Mouse (Mus musculus) c-Kit-positive CD71-negative TER-119-negative erythroid progenitor cells, embryonic 14.5 days (primary cell): ENCODE measurements at regions not wholly inside any gene's neighbourhood (a gene's known extent, or its start where the extent isn't known, plus 50 kb on each side); places are given as distances from the start of the nearest gene placed in this dataset.

Experiments used
- DNase-seq: peaks from one replicate; pipeline ENCODE4 v3.0.0-alpha.2; 2013; ENCODE audit warnings: low read depth

DNA sequence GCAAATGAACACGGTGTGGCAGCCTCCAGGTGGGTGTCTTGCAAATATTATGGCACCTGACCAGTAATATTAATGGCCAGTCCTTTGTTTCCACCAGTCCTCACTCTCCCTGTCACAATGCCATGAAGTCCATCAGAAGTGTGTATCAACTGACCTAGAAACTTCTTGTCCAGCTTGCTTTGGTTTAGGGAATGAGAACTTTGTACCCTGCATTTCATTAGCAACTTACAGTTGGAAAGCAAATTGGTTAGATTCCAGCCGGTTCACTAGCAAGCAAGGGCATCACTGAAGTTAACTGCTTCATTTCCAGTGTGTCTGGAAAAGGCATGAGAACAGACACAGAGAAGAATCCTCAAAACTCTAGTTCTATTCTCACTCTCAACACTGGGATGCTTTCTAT is 178.1 kb upstream of the Lyplal1 start:
- DNase-seq, result no peak

DNA sequence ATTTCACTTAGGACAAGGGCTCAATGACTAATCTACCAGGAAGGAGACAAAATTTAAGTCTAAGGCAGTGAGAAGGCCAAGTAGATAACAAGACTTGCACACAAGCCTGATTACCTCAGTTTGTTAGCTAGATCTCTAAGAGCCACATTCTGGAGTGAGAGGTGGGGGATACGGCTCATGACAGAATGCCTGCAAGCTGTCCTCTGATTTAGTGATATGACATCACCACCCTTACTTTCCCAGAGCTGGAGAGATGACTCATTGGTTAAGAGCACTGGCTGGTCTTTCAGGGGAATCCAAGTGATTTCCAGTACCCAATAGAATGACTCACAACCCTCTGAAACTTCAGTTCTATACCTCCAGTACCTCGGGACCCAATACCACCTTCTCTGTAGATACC is 177.5 kb upstream of the Lyplal1 start:
- no peak for DNase-seq

DNA sequence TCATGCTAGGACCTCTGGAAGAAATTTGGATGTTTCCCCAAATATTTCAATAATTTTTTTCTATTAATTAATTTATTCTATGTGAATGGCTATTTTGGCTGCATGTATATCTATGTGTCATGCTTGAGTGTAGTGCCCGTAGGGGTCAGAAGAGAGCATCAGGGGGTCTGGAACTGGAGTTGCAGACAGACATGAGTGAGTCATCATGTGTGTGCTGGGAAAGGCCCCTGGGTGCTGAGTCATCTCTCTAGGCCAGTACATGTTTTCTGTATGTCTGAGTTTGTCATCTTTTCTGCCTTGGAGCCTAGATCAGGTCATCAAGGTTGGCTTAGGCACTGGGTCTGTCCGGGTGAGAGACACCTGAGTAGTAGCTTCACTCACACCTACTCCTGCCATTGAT is 172.0 kb upstream of the Lyplal1 start:
- peak; percentile 35 for DNase-seq

DNA sequence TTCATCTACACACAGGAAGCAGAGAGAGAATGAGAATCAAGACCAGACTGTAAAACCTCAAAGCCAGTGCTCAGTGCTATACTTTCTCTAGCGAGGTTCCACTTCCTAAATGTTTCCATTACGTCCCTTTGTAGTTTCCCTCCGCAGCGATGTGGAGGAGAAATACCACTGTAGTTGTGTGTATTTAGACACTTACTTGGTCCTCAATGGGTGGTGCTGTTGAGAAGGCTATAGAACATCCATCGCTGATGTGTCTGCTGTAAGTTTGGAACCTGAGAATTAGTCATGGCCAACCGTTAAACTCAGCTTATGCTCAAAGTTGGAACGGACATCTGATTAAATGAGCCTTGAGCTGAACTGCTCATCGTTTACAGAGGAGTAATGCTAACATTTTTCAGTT is 170.7 kb upstream of the Lyplal1 start:
- DNase-seq, result no peak

DNA sequence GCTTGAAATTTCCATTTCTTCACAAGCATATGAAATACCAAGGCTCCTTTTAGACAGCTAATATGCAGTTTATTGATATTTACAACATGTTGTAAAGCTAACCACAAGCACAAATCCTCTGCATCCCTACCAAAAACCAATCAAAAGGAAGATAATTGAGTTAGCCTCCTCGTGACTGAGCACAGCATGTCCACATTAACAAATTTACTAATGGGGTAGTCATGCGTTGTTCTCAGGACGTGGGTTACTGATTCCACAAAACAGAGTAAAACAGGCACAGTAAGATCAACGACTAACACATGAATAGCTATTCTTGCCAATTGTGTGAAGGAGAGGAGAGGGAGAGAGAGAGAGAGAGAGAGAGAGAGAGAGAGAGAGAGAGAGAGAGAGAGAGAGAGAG is 169.3 kb upstream of the Lyplal1 start:
- no peak for DNase-seq

DNA sequence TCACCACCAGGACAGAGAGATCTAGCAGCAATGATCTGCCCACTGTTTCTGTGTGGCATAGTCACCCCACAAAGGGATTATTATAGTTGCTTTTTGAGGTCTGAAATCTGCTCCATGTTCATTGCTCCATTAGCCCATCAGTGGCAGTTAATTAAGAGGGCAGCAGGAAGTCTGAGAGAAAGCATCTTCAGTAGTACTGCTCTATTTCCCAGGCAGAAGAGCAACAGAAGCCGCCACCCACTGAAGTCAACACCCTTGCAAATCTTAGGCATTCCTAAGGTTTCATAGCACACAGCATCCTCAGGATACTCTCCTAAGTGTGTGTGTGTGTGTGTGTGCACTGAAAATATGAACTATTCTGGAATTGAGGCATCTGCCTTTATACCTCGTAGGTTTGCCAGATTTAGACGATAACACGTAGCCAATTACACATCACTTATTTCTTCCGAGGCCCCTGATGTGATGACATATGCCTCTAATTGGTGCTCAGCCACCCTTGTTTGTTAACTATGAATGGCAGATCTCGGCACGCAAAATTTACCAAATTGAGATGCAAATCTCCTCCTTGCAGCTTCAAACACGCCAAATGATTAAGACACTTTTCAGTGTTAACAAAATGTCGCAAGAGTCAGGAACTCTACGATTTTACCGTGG is 161.0 kb upstream of the Lyplal1 start:
- DNase-seq, result no peak

DNA sequence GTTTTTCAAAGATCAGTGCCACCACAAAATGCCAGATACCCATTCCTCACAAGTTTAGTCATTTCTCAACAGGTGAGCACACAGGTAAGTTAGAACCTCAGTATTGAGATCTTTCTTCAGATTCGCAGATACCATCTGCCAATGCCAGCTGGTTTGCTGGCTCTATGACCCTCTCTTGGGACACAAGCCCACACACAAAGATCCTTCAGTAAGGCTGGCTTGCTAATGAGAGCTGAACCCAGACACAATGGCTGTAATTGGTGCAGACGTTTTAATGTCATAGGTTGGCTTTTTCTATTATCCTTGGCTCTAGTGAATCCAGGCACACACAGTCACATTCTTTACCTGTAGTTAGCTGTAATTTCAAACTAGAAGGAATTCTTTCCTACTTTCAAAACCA is 154.3 kb upstream of the Lyplal1 start:
- DNase-seq, result no peak

DNA sequence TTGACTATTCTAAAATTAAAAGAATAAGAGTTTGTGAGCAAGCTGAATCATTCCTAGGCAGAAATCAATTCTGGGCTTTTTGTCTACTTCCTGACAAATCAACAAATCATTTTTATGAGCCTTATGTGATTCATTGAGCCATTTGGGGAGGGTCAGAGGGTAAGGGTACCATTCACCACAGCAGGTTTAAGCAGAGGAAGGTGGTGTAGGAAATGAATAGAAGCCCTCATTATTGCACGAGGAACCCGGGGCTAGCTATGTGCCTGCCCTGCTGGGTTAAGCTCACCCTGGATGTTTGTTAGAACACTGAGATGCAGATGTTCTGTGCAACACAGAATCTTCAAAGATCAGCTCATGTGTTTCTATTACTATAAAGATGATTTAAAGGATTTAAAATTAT is 150.2 kb upstream of the Lyplal1 start:
- no peak for DNase-seq

DNA sequence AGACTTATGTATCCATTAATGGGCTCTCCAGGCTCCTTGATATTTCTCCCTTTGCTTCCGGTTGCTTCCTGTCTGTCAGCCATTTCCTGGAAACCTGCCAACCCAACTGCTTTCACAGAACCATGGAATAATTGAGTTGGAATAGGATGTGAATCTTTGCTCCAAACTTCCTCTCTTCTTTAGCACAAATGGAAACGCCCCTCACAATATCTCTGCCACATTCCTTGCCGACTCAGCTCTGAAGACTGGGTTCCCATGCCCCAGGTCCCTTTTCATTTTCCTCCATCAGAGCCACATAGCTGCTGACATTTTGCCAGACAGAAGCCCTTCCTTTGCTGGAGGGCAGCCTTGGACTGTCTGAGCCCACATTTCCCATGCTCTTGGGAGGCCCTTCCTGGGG is 147.5 kb upstream of the Lyplal1 start:
- no peak for DNase-seq

DNA sequence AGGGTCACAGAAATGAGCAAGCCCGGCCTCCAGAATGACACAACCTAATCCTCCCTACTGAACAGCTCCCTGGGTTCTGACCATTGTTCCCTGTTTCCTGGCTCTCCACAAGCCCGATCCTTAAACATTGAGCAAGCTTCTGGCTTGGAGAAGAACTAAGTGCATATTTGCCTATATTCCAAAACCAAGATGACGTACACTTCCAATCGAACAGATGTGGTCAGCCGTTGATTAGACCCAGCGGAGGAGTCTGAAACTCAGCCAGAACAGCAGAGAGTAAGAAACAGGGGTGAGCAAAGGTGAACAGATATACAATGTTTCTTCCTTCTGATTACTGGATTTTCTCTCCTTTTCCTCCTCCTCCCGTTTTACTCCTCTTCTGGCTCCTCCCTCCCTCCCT is 146.8 kb upstream of the Lyplal1 start:
- DNase-seq, result no peak

DNA sequence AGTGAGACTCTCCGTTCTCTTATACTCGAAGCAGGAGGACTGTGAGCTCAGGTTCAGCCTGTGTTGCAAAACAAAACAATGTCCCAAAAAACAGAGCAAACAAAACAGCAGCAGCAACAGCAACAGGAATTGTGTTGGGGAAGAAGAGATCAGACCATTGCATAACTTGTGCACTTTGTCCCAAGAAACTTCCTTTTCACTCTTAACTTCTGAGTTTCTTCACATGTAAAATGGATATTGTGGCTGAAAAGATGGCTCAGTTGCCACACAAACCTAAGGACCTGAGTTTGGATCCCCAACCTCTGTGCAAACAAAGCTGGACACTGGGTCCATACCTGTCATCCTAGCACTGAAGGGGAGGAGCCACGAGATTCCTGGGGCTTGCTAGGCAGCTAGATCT is 146.1 kb upstream of the Lyplal1 start:
- no peak for DNase-seq

DNA sequence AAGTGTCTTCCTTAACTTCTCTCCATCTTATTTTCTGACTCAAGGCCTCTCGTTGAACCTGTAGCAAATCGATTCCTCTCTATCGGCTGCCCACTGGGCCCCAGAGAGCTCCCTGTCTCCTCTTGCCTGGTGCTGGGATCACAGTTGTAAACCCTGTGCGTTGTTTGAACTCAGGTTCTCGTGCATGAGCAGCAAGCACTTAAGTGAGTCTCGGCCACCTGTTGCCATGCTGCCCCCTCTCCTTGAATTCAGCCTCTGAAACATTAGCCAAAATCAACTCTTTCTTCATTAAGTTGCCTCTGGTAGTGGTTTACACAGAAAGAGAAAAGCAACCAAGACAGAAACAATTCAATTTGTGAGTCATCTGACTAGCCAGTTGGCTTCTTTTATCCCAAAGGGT is 144.9 kb upstream of the Lyplal1 start:
- DNase-seq, result no peak

DNA sequence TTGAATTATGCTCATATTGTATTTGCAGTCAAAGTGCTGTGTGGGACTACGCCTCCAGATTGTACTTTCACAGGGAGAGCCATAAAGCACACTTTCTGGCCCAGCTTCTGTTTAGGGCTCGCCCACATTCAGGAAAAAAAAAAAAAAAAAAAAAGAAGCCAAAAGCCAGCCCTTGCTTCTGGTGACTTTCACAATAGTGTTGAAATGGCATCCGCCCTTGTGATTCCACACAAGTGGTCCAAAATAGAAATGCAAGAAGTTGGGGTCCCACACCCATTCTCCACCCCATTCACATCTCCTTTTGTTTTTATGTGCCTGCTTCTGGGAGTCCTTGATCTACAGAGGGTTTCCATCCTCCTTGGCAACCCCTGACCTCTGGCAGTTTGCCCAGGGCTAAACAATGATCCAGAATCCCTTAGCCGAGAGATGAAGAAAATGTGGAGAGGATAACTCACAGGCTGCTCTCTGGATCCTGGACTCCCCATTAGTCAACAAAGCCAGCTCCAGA is 144.3 kb upstream of the Lyplal1 start:
- no peak for DNase-seq

DNA sequence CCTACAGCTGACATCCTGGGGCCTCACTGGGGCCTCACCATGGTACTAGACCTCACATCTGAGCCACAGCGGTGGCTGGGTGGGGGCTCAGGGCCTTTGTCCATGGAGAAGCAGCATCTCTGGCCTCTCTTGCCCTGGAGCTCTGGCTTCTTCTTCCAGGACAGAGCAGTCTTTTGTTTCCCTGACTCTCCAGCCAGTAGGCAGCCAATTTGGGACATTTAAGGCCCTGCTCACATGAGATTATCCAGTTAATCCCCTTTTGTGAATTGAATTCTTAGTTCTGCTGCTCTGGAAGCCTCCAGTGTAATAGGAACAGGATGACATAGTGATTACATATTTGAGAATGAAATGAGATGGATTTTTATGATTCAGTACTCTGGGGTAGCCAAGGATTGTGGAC is 140.5 kb upstream of the Lyplal1 start:
- DNase-seq, result no peak

DNA sequence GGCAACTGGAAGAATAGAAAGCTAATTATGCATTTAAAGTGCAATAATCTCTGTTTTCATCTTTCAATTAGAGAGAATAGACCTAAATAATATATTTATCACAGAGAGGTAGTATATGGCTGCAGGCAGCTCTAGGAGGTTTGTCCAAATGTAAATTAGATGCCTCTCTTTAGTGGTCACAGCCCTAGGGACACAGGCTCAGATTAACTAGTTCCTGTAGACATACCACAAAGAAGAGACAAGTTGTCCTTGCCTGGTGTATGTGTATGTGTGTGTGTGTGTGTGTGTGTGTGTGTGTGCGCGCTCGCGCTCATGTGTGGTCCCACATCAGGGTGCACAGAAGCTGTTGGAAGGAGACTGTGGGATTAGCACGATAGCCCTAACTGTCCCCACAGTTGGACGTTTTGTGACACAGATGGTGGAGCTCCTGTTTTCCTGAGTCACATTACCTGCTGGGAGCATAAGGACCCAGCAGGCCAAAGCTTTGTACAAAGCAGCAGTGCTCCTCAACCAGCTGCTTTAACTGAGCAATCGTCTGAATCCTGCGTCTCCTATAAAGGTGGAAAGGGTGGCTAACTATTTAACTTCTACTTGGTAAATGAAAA is 138.5 kb upstream of the Lyplal1 start:
- DNase-seq, result no peak

DNA sequence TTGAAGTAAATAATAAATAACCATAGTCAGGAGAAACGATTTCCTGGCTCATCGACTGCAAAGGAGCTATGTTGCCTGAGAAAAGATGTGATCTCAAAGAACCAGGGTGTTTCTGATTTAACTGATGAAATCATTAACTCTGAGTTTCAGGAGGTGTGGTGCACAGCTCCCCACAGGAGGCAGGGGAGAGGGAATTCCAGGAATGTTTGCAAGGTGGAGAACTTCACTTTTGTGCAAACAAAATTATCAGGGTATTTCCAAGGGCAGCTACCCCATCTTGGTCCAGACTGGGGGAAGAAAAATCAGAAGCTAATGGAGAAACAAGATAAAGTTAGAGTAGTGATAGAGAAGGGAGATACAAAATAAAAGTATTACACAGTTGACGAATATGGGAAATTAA is 137.4 kb upstream of the Lyplal1 start:
- DNase-seq, result no peak

DNA sequence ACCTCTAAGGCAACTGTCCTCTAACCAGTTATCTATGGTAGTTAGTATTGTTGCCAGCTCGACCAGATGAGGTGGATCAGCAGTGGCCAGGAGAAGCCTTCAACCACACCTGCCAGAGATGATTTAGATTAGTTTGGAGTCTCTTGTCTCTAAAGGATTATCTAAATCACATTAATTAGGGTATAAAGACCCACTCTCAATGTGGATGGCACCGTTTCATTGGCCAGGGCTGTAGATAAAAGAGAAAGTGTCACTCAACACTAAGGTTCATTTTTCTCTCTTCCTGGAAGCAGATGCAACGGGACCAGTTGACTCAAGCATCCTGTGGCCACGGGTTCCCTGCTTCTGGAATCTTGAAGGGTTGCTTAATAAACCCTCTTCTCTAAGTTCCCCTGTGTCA is 135.4 kb upstream of the Lyplal1 start:
- no peak for DNase-seq

DNA sequence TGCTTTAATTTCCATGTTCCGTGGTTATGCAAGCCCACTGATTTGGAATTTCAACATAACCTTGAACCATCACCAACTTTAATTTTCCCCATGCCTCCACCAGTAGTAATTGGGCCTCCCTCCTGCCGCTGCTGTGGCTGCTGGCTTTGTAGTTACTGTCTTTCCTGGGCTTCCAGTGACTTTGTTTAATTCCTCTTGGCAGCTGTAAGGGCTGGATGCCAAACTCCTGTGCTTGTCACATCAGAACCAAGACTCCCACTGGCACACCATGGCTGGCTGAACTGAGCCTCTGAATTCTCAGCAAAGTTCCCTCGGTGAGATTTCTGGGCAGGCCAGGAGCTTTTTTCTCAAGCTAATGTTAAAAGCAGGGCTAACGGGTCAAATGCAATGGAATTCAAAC is 133.2 kb upstream of the Lyplal1 start:
- no peak for DNase-seq

DNA sequence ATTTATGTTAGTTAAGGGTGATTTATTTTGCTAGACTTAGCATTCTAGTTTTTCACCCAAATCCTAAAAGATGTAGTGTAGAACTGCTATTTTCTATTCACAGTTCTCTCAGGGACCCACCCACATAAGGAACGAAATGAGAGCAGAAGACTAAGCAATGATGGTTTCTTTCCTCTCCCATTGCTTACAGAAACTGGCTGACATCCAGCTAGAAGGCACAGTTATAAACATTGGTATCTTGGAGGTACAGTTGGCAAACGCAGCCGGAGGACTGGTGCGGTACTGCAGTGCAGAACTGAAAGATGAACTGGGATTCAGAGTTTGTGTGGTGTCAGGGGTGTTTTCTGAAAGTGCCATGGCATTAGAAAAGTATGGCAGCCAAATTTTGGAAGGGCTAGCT is 132.1 kb upstream of the Lyplal1 start:
- no peak for DNase-seq

DNA sequence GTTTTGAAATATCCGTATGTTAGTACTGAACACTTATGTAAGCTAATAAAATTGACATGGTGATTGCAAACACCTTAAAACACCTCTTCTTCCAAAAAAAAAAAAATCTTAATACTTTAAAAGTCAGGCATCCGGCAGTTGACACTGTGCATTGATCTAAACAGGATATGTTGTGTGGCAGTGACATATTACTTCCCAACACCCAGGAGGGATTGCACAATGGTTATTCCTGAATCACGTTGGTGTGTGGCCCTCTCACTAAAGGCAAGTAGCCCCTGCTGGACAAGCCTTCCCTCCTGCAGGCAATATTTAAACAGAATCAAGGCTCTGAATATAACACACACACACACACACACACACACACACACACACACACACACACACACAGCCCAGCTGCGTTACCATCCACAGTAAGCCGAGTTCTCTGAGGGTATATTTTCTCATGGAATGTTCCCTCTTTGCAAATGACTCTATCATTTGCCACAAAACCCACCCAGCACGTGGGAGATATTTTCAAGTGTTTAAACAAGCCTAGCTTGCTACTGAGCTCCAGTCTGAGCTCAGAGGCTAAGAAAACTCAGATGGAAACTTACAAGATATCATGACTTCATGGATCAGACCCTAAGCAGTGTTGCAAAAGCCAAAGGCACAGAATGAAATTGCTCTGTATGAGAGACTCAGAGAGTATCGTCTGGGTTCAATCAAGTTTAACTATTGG is 128.8 kb upstream of the Lyplal1 start:
- DNase-seq, result no peak

DNA sequence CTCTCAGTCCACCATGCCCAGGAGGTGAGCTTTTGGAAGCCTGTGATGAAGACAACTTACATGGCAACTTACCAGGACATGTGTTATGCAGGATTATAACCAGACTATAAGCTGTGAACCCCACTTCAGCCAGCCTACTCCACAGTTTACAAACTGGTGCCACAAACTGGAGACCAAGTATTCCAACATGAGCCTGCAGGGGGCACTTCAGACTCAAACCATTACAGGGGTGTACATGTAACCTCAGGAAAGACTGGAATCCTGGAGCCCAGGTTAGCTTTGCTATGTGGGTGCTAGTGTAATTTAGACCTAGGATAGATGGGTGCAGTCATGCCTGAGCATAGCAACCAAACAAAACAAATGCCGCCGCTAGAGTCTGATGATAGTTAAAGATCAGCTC is 124.0 kb upstream of the Lyplal1 start:
- no peak for DNase-seq

DNA sequence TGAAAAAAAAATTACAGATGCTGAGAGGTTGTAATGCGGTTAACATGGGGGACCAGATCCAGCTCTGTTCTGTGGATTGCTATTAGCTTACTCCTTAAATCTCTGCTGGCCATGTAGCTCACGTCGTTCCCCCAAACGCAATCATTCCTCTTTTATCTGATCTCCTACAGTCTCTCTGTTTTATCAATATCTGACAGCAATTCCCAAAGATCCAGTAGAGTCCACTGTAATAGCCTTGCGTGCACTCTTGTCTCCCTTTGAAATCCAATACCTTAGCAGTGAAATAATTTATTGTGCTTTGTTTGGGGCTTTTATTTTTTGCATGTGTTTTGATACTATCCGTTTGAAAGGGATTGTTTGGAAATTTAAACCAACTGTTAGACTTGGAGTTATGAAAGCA is 120.4 kb upstream of the Lyplal1 start:
- DNase-seq, result no peak

DNA sequence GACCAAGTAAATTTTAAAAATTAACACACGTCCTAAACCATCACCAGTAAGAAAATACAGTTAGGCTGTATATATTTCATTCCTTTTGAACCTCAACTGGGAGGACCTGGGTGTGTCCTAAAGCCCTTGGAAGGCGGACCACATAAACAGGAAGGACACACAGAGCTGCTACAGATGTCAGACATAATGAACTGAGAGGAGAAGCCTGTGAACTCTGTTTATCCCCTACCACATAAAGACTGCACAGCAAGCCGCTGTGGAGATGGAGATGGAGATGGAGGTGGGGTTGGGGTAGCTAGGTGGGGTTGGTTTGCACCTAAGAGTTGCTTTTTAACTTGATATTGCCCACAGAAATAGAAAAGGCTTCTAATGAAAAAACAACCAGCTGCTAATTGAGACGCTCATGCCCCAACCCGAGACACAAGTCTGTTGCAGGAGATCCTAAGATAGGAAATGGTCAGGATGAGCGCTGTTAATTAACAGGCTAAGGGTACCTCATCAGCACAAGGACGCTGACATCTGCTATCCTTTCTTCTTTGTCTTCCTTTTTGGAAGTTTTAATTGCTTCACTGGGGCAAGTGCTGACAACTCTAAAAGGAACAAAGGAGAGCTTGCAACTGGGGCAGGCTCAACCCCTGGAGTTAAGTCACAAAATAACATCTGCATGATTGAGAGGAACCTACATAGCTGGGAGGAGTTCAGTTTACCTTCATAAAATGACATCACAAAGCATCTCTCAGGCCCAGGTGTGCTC is 119.3 kb upstream of the Lyplal1 start:
- DNase-seq, result no peak
